Mouse (Mus musculus) erythroblast, embryonic 14.5 days (primary cell): ENCODE results near the gene Celsr3. TPM values are rescaled to one million over a fixed set of nuclear protein-coding genes. Genes with fewer than 3 reads are reported as not detected.
A peak's percentile ranks its signal among the peaks of the same experiment; 100 is the strongest.

Source experiments
- H3K27me3 ChIP-seq: 2 replicates; pipeline ENCODE4 v1.6.1; 2012; ENCODE audit warnings: inconsistent platforms; ENCODE audit not compliant: control insufficient read depth
- H3K36me3 ChIP-seq: 2 replicates; pipeline ENCODE4 v1.6.1; 2012; ENCODE audit warnings: mild to moderate bottlenecking, inconsistent platforms; ENCODE audit not compliant: control insufficient read depth
- H3K4me1 ChIP-seq: 2 replicates; pipeline ENCODE4 v1.6.1; 2012; ENCODE audit warnings: inconsistent platforms; ENCODE audit not compliant: control insufficient read depth
- H3K4me3 ChIP-seq: replicated peaks from 2 replicates; pipeline ENCODE3; 2012; ENCODE audit warnings: moderate library complexity, mild to moderate bottlenecking, inconsistent platforms
- H3K9me3 ChIP-seq: 2 replicates; pipeline ENCODE4 v1.6.1; 2012; ENCODE audit warnings: low read length, inconsistent platforms, mixed read lengths; ENCODE audit not compliant: control insufficient read depth
- GATA1 ChIP-seq: IDR thresholded peaks from 2 replicates; pipeline ENCODE4 v1.6.1; 2012; ENCODE audit warnings: low read length, inconsistent platforms, mixed read lengths
- TAL1 ChIP-seq: IDR thresholded peaks from 3 replicates; pipeline ENCODE4 v1.6.1; 2012; ENCODE audit warnings: low read length, inconsistent platforms, mixed read lengths
- polyA plus RNA-seq: library from polyadenylated mRNA; stranded (reverse); fragments of >175 nt; gene quantifications from 2 replicates; pipeline ENCODE4 v1.2.3, GENCODE M21; 2012

The Celsr3 gene
- polyA plus RNA-seq, 1 experiment: 0.01 TPM

DNA sequence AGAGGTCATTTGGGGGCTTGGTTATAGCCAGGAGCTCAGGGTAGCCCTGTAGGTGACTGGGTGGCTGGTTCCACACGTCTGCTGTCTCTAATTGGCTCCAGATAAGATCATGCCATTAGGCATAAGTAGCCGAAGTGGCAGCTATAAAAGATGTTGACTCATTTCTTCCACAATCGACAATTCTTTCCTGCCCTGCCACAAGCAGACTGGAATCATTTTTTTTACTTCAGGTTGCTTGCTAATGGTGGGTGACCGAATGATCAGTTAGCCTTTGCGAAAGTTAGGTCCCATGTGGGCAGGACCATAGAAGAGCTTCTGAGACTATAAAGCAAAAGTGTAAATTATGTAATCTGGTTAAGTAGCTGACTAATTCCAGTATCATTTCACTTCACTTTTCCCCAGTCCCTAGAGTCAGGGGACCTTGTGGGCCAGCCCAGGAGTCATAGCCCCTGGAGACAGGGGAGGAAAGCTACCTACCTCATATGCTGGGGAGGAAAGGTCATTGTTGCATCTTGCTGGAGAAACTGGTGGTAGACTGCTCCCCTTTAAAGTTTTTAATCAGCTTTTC lies 27.5 kb upstream of the Celsr3 start:
- Histone ChIP-seq H3K27me3 (no peaks in the 10 kb centered on the region), H3K4me3 (no peak overlapping the region), H3K4me1 (peaks cover 74% of the 10 kb centered on the region), H3K9me3 (no peaks in the 10 kb centered on the region), H3K36me3 (peaks cover 88% of the 10 kb centered on the region)
- TF ChIP-seq GATA1: no peak
- no peak for TF ChIP-seq TAL1

DNA sequence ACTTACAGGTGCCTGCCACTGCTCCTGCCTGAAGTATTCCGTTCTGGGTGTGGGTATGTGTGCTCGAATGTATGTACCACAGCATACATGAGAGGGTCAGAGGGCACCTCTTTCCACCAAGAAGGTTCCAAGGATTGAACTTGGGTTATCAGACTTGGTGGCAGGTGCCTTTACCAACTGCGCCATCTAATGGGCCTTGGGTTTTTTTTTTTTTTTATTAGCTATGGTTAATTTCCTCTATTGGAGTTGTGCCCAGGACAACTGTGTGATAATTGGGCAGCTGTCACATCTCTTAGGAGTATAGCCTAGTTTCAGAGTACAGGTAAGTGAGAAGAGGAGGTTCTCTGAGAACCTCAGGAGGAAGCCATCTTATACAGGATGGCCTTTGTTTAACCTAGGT lies 26.6 kb upstream of the Celsr3 start:
- Histone ChIP-seq H3K36me3 (peaks cover 91% of the 10 kb centered on the region), H3K4me3 (no peak overlapping the region), H3K27me3 (no peaks in the 10 kb centered on the region), H3K9me3 (no peaks in the 10 kb centered on the region), H3K4me1 (peaks cover 68% of the 10 kb centered on the region)
- TF ChIP-seq GATA1 (no peak), TAL1 (no peak)

DNA sequence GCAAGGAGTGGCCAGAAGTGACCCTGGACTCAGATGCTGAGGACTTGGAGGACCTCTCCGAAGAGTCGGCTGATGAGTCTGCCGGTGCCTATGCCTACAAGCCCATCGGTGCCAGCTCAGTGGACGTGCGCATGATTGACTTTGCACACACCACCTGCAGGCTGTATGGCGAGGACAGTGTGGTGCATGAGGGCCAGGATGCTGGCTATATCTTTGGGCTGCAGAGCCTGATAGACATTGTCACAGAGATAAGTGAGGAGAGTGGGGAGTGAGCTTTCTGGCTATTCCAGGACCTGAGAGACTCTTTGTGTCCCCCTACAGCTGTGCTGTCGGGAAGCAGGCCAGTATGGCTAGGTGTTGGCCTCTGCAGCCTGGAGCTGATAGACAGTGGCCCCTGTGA lies 20.4 kb upstream of the Celsr3 start:
- Histone ChIP-seq H3K36me3 (peaks cover 72% of the 10 kb centered on the region), H3K4me1 (peaks cover 74% of the 10 kb centered on the region), H3K4me3 (no peak overlapping the region), H3K9me3 (no peaks in the 10 kb centered on the region), H3K27me3 (no peaks in the 10 kb centered on the region)
- peak; percentile 9; the same call in 1 of the 3 replicates for TF ChIP-seq TAL1
- 0 out of 2 replicates have a peak, but pooled peaks have one; percentile 25 for TF ChIP-seq GATA1

DNA sequence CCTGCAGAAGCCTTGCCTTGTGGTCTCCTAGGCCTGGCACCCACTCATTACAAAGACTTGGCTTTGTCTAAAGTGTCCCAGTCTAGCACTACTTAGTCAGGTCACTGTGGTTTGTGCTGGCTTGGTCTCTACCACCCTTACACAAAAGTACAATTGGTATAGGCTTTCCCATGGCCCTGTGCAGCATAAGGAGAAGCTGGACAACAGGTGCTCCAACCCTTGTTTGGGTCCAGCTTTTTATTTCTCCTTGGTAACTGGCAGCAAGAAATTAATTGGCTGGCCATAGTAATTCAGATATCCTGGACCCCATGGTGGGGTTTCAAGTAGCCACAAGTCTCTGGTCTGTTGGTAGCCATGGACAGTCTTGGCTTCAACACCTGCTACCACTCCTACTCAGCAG lies 19.7 kb upstream of the Celsr3 start:
- Histone ChIP-seq H3K36me3 (peaks cover 68% of the 10 kb centered on the region), H3K4me1 (peaks cover 72% of the 10 kb centered on the region), H3K27me3 (no peaks in the 10 kb centered on the region), H3K4me3 (no peak overlapping the region), H3K9me3 (no peaks in the 10 kb centered on the region)
- TF ChIP-seq GATA1 (no peak), TAL1 (no peak)

DNA sequence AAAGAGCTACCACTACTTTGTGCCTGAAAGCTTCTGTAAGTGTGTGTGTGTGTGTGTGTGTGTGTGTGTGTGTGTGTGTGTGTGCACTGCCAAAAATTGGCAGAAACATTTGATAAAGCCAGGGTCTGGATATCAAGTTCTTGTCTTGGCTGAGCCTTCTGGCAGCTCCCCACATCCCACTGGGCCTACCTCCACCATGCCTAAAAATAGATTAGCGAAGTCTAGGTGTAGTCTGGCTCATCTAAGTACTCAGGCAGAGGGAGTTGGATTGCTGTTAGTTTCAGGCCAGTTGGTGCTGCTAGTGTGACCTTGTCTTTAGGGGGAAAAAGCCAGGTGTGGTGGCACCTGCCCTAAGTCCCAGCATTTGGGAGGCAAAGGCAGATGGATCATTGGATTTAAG lies 19.3 kb upstream of the Celsr3 start:
- TF ChIP-seq GATA1 (no peak), TAL1 (no peak)
- peaks cover 68% of the 10 kb centered on the region for H3K36me3 ChIP-seq
- no peaks in the 10 kb centered on the region for H3K27me3 ChIP-seq
- H3K4me3 ChIP-seq: no peak overlapping the region
- peaks cover 68% of the 10 kb centered on the region for H3K4me1 ChIP-seq
- no peaks in the 10 kb centered on the region for H3K9me3 ChIP-seq

DNA sequence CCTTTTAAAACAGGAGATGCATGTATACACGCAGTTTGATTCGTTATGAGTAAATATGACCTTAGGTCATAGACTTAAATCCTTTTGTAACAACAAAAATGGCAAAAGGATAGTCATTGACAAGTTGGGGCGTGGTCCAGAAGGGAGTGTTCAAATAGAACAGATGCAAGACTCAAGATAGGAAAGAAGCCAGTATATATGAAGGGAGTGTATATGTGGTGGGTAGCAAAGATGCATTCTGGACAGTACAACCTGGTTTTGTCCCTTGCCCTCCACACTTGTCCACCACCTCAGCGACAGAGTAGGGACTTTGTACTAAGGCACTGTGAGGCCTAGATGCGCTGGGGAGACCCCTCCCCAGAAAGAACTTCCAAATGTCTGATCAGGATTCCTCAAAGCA lies 18.4 kb upstream of the Celsr3 start:
- Histone ChIP-seq H3K4me1 (peaks cover 59% of the 10 kb centered on the region), H3K9me3 (no peaks in the 10 kb centered on the region), H3K36me3 (peaks cover 68% of the 10 kb centered on the region), H3K4me3 (peak overlapping the region; percentile 80), H3K27me3 (no peaks in the 10 kb centered on the region)
- peak; percentile 52; the same call in 2 of the 3 replicates for TF ChIP-seq TAL1
- peak; percentile 51; the same call in 1 of the 2 replicates for TF ChIP-seq GATA1

DNA sequence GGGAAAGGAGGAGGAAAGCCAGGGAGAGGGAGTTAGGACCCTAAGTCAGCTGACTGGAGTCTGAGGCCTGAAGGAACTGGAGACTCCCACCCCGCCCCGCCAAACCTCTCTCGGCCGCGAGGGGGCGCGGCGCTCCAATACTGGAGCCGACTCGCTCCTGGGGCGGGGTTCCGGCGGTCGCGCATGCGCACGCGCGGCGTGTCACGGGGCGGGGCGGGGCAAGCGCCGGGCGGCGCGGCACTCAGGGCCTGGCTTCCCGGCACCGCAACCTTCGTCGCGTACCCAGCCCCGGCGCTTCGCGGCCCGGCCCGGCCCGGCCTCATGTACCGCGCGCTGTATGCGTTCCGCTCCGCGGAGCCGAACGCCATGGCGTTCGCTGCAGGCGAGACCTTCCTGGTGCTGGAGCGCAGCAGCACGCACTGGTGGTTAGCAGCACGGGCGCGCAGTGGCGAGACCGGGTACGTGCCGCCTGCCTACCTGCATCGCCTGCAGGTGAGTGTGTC lies 17.9 kb upstream of the Celsr3 start, which contains the start of gene Nckipsd:
Nckipsd (plus strand) TSS at position 206 of the 503 bp plus-strand sequence.
- Histone ChIP-seq H3K36me3 (peaks cover 65% of the 10 kb centered on the region), H3K4me3 (peak within 1 kb of the TSS; percentile 80), H3K27me3 (no peaks in the 10 kb centered on the region), H3K9me3 (no peaks in the 10 kb centered on the region), H3K4me1 (peaks cover 56% of the 10 kb centered on the region)
- TF ChIP-seq GATA1 (no peak), TAL1 (no peak)

DNA sequence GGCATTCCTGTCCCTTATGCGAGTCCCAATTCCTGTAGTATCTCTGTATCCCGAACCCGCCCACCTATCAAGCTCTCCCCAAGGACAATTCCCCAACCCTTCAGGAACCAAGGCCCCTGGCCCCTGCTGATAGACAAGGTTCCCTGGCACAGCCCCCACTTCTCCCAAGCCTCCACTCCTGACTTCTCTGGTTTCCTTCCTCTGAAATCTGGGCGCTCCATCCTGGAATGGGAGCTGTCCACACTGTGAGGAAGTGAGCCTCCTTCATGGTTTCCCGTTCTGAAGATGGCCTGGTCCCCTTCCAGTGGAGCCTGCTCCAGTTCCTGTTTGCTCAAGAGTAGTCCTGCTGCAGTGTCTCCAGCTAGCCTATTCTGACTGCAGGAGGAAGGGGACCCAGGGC lies 16.9 kb upstream of the Celsr3 start:
- Histone ChIP-seq H3K27me3 (no peaks in the 10 kb centered on the region), H3K4me3 (no peak overlapping the region), H3K36me3 (peaks cover 64% of the 10 kb centered on the region), H3K9me3 (no peaks in the 10 kb centered on the region), H3K4me1 (peaks cover 54% of the 10 kb centered on the region)
- no peak for TF ChIP-seq TAL1
- no peak for TF ChIP-seq GATA1

DNA sequence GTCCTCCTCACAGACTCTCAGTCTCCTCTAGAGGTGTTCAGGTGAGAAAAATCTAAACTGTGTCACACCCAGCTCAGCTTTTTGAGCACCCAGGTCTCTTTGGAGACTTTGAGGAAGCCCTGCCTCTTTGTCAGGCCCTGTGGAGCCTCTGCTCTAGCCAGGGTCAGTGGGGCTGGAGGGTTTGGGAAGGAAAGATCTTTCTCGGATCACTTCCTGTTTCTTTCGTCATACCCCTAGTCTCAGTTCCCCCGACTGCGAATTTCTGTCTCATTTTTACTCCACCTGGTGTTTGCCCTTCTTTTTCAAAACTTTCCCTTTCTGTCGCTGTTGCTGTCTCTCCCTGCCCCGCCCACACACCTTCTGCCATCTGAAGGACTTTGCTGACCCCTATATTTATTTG lies 16.4 kb upstream of the Celsr3 start:
- peaks cover 64% of the 10 kb centered on the region for H3K36me3 ChIP-seq
- no peaks in the 10 kb centered on the region for H3K9me3 ChIP-seq
- TF ChIP-seq TAL1 (no peak), GATA1 (no peak)
- H3K27me3 ChIP-seq: no peaks in the 10 kb centered on the region
- no peak overlapping the region for H3K4me3 ChIP-seq
- peaks cover 49% of the 10 kb centered on the region for H3K4me1 ChIP-seq

DNA sequence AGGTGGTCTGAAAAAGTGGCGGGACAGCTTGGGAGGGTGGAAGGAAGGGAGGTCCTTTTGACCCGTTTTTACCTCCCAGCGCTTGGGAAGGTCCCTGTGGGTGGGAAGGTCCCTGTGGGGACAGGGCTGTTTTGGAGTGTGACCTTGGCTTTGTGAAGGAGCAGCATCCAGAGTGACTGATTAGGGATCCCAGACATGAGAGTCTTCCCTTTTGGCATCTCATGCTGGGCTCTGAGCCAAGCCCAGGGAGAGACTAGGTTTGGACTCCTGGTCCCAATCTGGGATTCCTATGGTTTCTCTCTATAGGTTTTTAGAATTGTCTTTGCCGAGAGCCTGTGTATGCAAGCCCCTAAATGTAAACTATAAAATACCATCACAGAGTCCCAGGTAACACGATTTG lies 15.6 kb upstream of the Celsr3 start:
- Histone ChIP-seq H3K27me3 (no peaks in the 10 kb centered on the region), H3K4me3 (no peak overlapping the region), H3K9me3 (no peaks in the 10 kb centered on the region), H3K4me1 (peaks cover 42% of the 10 kb centered on the region), H3K36me3 (peaks cover 64% of the 10 kb centered on the region)
- no peak for TF ChIP-seq GATA1
- no peak for TF ChIP-seq TAL1
